Mouse (Mus musculus): ENCODE measurements around the gene Prl7a1. TPM values are rescaled to one million over a fixed set of nuclear protein-coding genes. Genes with fewer than 3 reads are reported as not detected.

Prl7a1 gene
- total RNA-seq (2021), result not detected
- long read RNA-seq, result 0 reads

- DNase-seq (ENCODE audit: low spot score in 2 of 2), result no peak
These were observed at the start of gene Prl7a1 for GRCm38 (mm10) chr13:27642393-27642792. TSS of gene Prl7a1 (minus strand) at chr13:27642493.

- no peak for DNase-seq (ENCODE audit: low spot score in 2 of 2)
These were observed 25.6 kb upstream of the Prl7a1 start, which contains the start of gene Prl7a2 for GRCm38 (mm10) chr13:27667936-27668335. TSS of gene Prl7a2 (minus strand) at chr13:27668036.

- DNase-seq (ENCODE audit: low spot score in 2 of 2), result no peak
These were observed 18.5 kb upstream of the Prl7a1 start for GRCm38 (mm10) chr13:27660747-27661146.

GRCm38 (mm10) chr13:27610482-27610881 is 31.8 kb downstream of the Prl7a1 start, which contains the start of gene Prl7b1:
TSS of gene Prl7b1 (minus strand) at chr13:27610582.
- no peak for DNase-seq (ENCODE audit: low spot score in 2 of 2)

Other genes with a start within 250 kb of the Prl7a1 start
- gene Prl8a6, start 203.8 kb downstream of the Prl7a1 start, total RNA-seq (2021), result not detected
- not detected for gene Prl8a8, start 129.3 kb downstream of the Prl7a1 start, total RNA-seq (2021)
- gene Prl8a9, start 77.9 kb downstream of the Prl7a1 start, total RNA-seq (2021), result not detected
- gene Prl8a1, start 60.3 kb downstream of the Prl7a1 start, total RNA-seq (2021), result not detected
- gene Prl7b1, start 31.9 kb downstream of the Prl7a1 start, total RNA-seq (2021), result not detected
- not detected for gene Prl7a2, start 25.5 kb upstream of the Prl7a1 start, total RNA-seq (2021)
- not detected for gene Prl7d1, start 74.2 kb upstream of the Prl7a1 start, total RNA-seq (2021)
- not detected for gene Prl7c1, start 138.3 kb upstream of the Prl7a1 start, total RNA-seq (2021)
- gene Prl2a1, start 159.2 kb upstream of the Prl7a1 start, total RNA-seq (2021), result not detected
- gene Prl2c1, start 206.8 kb upstream of the Prl7a1 start, total RNA-seq (2021), result not detected

Data from layer of hippocampus, adult 18-20 months (tissue).